Mouse (Mus musculus) left cerebral cortex, adult 6 months (tissue): ENCODE data around the gene Camk2n1. TPM values are rescaled to one million over a fixed set of nuclear protein-coding genes. Genes with fewer than 3 reads are reported as not detected.

Source experiments
- long read RNA-seq, 2 experiments: library from polyadenylated mRNA; unstranded; transcript quantifications; one replicate each; pipeline ENCODE4 v2.0.0; 2019 to 2020
- polyA plus RNA-seq: library from polyadenylated mRNA; unstranded; fragments of <200 nt; fragmentation: Nextera tagmentation; gene quantifications from 2 replicates; pipeline ENCODE4 v1.2.3, GENCODE M21; 2021

The Camk2n1 gene
- 182 and 266 TPM in 2 replicates for polyA plus RNA-seq
- long read RNA-seq, experiment 1, full-length matches to known transcripts: 6 of 166 reads
- long read RNA-seq, experiment 1, partial matches to known transcripts: 6 of 166 reads
- long read RNA-seq, experiment 1, other reads (novel, unspliced or antisense): 154 of 166 reads
- long read RNA-seq, experiment 2, full-length matches to known transcripts: 6 of 620 reads
- long read RNA-seq, experiment 2, partial matches to known transcripts: 331 of 620 reads
- long read RNA-seq, experiment 2, other reads (novel, unspliced or antisense): 283 of 620 reads

DNA sequence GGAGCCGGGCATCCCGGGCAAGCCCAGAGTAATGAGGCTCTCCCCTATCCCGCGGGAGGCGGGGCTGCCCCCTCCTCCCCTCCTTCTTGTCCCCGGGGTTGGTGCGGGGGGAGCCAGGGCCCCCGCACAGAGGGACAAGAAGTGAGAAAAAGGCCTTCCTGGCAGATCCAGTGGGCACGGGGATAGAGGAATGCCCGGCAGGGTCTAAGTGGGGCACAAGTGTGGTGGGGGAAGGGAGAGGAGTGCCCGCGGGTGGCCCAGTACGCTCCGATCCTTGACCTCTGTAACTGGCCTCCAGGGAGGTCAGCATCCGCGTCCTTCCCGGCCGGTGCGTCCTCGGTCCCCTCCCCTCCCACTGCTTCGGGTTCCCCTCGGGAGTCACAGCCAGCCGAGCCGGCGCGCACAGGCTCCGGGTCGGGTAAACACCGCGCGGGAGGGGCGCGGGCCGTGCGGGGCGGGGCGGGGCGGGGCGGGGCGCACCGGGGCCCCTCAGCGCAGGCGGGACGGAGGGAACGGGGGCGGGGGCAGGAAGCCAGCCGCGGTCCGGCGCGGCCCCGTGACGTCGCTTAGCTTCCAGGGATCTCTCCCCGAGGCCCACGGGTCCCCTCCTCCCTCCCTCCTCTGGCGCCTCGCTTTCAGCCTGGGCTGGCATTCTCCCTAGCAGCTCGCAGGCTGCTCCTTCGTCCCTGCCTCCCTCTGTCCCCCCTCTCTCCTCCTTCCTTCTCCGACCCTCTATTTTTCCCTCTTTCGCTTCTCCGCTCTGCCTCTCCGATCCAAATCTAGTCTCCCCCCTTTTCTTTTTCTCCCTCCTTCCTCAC, at the start of gene Camk2n1:
Gene Camk2n1 (plus strand): TSS at position 562 of the 818 bp plus-strand sequence.

DNA sequence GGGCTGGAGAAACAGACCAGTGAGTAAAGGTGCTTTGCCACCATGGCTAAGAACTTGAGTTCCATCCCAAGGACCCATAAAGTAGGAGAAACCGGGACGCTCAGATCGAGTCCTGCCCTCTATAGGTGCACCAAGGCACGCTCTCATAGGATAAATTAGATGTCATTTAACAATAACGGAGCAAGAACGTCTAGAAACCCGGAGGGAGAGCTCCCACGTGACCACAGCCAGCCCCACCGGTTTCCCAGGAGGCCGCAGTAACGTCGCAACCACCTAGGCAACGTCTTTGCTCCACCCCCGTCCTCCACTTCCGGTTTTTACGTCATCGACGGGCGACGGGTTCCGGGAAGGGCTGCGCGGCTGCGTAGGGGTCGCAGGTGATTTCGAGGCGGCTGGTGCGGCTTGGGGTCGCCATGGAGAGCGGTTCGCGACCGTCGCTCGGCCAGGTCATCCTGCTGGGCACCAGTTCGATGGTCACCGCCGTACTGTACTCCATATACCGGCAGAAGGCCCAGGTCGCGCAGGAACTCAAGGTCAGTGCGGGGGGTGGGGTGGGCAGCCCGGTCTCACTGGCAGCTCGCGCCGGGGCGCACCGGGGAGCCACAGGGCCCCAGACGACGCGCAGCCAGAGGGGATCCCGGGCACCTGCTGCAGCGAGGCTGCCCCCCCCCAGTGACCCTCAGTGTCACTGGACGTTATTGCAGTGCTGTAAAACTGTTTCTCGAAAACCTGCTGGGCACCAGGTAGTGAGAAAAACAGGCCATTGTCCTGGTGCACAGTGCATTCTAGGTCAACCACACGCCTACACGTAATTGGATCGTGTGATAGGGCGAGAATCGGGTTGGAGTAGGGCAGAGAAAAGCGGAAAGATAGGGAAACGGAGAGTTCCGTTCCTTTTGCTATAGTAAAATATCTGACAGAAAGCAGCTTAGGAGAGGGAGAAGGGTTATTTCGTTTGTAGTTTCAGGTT, 19.5 kb upstream of the Camk2n1 start, which contains the start of gene Mul1:
Gene Mul1 (plus strand): TSS at position 325 of the 970 bp plus-strand sequence.

Other genes with a start within 250 kb of the Camk2n1 start
- 194 and 282 TPM in 2 replicates for gene Hp1bp3, start 238.0 kb upstream of the Camk2n1 start, polyA plus RNA-seq
- 31.1 and 43.4 TPM in 2 replicates for gene Sh2d5, start 203.9 kb upstream of the Camk2n1 start, polyA plus RNA-seq
- gene Kif17, start 203.9 kb upstream of the Camk2n1 start, polyA plus RNA-seq: 9.6 and 12.4 TPM in 2 replicates
- gene Ddost, start 149.6 kb upstream of the Camk2n1 start, polyA plus RNA-seq: 142 and 156 TPM in 2 replicates
- gene Pink1, start 128.0 kb upstream of the Camk2n1 start, polyA plus RNA-seq: 137 and 428 TPM in 2 replicates
- 1.8 and 3.0 TPM in 2 replicates for gene Cda, start 86.3 kb upstream of the Camk2n1 start, polyA plus RNA-seq
- 10.8 and 18.1 TPM in 2 replicates for gene Fam43b, start 57.8 kb upstream of the Camk2n1 start, polyA plus RNA-seq
- 23.2 and 32.2 TPM in 2 replicates for gene Mul1, start 19.6 kb upstream of the Camk2n1 start, polyA plus RNA-seq
- 1.1 TPM in 2 replicates for gene Vwa5b1, start 181.6 kb downstream of the Camk2n1 start, polyA plus RNA-seq